Mouse (Mus musculus) adrenal gland, adult 2 months (tissue): ENCODE measurements around the gene Dedd2. TPM values are rescaled to one million over a fixed set of nuclear protein-coding genes. Genes with fewer than 3 reads are reported as not detected.

Experiments used
- DNase-seq: peaks from one replicate; pipeline ENCODE4 v3.0.0; 2021
- polyA plus RNA-seq: library from polyadenylated mRNA; depleted of rRNA; stranded (reverse); fragments of >200 nt; gene quantifications from 2 replicates; pipeline ENCODE4 v1.2.3, GENCODE M21; 2012
- total RNA-seq, 2 experiments: library from RNA; stranded (reverse); gene quantifications; 2 replicates each; pipeline ENCODE4 v1.2.3; 2021

Dedd2 gene
- total and polyA plus RNA-seq, 3 experiments, result 15.6 to 36.3 (median 17.9) TPM

DNA sequence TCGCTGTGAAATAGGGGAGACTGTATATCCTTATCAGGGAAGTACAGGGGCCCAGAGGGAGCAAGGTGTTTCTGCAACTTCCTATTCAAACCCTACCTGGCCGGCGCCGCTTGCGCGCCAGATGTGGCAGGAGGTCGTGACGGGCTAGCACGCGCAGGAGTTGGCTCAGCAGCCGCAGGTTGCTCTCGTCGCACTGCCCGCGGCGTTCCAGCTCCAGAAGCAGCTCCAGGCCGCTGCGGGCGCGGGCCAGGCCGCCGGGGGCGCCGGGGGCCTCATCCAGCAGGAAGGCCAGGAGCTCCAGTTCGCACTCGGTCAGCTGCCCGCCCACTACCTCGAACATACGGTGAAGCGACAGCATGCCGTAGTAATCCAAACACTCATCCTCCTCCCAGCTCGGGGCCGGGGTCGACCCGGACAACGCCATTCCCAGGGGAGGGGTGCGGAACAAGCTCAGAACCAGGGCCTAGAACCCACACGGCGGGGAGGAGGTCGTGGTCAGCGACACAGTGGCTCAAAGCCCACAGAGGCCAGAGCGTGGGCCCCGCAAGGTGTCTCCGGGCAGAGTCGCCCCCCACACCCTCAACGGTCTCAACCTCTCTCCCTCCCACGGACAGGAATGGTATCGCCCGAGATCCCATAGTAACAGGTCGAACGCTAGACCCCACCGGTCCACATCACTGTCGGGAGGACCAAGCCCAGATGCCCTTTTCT is 1.6 kb downstream of the Dedd2 start:
- peak; percentile 69 for DNase-seq

DNA sequence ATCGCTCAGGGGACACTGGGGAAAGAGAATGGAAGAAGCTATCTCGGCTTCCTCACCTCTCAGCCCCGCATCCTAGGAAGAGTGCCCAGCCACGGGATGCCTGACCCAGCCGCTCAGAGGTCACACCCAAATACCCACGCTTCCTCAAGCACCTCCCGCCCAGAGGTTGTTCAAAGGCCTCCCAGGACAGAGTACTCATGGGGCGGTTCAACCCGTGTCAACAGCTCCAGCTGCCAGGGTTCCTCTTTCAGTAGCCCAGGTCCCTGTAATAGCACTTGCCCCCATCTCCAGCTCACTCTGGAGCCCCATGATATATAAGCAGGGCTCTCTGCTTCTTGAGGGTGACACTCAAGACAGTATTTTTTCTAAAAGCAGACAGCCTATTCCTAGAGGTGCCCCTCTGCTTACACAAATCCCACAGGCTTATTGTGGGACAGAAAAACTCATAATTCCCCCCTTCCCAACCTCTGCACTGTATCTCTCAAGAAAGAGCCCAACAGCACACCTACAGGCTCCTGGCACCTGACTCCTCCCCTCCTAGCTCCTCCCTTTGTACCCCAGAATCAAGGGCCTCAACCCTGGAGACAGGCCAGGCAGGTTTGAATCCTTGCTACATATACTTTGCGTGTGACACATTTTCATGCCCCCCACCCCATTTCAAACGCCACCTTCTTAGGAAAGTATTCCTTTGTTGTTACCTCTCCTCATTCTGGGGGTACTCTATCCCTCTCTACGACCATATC is 2.6 kb downstream of the Dedd2 start:
- no peak for DNase-seq

DNA sequence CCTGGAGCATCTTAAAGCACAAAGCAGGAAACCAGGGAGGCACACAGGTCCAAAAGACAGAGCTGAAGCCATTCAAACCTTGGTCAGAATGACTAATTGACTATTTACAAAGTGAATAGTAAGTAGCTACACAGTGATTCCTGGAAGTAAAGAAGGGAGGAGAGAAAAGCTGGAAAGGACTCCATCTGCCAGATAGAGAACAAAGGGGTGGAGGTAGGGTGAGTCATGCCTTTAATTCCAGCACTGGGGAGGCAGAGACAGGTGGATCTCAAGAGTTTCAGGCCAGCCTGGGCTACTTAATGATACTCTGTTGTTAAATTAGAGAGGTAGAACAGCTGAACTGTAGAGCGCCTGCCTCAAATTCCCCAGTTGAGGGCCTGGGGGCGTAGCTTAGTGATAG is 6.2 kb downstream of the Dedd2 start:
- no peak for DNase-seq

DNA sequence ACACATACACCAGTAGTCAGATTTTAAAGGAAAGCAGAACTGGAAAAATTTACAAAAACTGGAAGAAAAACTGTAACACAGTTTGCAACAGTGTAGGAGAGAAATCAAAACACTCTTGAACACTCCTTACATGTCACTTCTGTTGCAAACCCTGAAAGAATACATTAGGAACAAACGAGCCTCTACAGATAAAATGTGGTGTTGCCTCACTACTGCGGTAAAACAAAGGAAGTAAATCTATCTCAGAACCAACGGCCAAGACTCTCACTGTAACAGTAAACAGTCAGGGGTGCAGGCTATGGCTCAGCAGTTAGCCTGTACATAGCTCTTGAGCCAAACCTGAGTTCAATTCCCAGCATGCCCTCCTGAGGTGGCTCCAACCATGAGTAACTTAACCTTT is 7.3 kb downstream of the Dedd2 start:
- no peak for DNase-seq

DNA sequence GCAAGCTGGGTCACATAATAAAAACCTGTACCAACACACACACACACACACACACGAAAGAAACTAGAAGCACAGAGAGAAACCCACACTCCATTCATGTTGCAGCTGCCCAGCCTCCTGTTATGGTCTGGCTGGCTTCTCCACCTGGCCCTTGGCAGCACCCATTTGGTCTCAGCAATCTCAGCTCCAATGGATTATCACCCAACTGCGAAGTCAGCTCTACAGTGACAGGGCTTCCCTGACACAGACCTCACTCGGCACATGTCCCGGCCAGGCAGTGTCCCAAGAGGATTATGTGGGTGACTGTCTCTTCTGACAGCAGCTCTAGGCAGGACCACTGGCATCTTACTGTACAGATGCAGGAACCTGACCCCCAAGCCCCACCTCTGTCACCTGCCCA is 9.9 kb downstream of the Dedd2 start:
- no peak for DNase-seq

DNA sequence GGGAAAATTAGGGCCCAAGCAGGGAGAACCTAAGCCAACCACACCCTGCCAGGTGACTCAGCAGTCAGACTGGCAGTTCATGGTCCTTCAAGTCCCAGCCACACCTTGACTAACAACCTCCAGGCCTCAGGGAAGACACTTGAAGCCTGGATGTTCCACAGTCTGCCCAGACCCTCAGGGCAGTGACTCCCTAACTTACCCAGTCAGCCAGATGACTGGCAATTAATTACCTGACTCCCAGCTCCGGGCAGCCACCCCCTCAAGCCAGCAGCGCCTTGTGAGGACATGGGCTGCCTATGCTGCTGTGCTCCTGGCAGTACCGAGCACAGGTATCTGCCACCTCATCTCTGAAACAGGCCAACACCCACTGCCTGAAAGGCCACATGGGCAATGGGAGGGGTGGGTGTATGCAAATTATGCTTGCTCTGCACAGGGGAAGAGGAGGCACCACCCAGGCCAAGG is 11.2 kb downstream of the Dedd2 start:
- DNase-seq, result no peak

DNA sequence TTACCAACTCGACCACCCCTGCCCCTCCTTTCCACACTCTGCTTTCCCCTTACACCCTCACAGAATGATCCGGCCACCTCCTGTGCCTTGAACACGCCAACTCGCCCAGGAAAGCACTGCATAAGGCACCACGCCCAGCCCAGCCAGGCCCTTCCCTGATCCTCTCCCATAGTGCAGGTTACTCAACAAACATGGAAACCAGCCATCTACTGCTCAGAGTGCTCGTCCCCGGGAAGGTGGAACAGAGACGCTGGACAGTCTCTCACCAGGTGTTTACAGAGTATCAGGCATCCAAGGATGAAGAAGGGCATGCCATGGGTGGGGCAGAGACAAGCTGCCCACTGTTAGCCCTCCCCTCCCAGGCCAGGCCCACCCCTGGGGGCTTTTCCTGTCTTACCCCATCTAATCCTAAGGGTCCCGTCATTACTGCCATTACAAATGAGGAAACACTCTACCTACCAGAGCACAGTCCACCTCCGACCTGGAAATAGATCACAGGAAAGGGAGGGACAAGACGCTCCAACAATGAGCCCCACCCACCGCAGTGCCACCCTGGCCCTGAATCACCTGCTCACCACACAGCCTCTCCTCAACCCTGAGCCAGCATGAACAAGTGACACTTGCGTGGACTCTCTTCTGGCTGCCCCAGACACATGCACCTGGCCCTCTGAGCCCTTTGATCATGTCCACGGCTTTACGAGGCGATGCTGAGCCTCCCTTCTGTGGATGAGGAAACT is 14.2 kb downstream of the Dedd2 start:
- DNase-seq, result no peak

DNA sequence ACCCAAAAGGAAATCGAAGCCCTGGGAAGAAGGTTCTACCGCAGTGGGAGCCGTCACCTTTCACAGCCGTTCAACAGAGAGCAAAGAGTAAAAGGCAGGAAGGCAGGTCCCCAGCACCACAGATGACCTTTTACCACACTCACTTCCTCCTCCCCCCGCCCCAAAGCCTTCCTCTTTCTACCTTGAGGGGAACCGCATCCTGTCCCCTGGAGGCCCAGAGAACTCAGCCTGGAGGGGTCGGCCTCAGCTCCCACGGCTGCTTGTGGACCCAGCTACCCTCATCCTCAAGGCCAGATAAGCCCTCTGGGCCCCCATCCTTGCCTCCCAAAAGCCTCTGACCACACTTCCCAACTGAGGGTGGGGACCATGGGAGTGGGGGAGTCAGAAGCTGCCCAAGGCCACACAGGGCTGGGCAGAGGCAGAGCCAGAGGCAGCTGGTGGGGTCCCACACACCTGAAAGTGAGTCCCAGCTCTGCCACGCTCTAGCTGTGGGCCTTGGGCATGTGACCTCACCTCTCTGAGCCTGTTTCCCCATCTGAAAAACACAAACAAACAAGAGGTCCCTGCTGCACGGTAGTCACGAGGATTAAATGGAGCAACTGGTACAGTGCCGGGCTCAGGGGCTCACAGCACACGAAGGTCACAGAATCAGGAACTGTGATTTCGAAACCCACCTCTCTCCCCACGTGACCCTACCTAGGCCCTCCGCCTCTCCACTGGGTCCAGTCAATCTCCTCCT is 14.9 kb downstream of the Dedd2 start:
- DNase-seq, result no peak

DNA sequence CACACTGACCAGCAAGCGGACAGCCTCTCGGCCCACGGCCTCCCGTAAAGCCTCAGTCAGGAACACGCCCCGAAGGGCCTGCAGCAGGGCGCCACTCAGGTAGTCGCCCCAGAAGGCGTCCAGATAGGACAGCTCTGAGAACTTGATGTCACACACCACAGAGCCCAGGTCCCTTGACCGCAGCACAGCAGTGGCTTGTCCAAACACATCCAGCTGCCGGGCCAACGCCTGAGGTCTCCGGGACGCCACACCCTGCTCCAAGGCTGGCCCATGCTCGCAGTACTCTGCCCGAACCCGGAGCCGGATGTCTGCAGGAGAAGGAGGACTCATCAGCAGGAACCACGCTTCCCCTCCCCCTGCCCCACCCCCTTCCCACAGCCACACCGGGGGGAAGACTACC is 16.8 kb downstream of the Dedd2 start:
- DNase-seq, result no peak

DNA sequence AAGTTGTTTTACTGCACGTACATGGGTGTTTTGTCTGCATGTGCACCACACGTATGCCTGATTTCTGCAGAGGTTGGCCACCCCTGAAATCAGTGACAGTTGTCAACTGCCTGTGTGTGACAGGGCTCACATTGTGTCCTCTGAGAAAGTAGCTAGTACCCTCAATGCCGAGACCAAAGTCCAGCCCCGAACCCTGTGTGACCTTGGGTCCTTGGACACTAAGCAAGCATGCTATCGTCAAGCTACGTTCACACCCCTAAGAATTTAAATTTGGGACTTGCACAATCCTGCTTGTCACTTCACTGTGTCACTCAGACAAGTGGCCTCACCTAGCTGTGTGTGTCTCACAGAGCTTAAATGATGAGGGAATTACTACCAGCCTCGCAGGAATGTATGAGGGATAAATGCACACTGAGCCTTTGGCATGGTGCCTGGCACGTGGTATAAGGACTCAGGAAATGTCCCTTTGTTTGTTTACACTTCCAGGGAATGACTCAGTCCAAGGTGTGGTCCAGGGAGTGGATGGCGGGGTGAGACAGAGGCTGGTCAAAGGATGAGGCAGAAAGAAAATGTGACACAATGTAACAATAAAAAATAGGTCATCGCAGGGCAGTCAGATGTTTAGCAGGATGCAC is 22.9 kb downstream of the Dedd2 start:
- DNase-seq, result no peak

DNA sequence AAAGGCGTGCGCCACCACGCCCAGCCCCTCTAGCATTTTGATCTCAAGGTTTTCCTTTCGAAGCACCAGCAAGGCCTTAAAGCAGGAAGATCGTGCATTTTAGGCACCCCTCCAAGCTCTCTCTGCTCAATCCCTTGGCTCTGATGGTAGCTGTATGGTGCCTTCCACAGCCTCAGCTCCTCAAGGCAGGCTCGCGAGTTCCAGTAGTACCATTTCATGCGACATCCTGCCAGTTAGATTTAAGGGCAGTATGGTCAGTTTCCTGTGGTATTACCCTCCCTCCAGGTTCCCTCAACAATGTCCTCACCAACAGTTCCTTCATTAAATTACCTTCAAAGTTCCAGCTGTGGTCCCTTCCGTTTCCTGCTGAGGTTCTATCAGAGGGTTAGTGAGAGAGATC is 24.3 kb downstream of the Dedd2 start:
- DNase-seq, result no peak

DNA sequence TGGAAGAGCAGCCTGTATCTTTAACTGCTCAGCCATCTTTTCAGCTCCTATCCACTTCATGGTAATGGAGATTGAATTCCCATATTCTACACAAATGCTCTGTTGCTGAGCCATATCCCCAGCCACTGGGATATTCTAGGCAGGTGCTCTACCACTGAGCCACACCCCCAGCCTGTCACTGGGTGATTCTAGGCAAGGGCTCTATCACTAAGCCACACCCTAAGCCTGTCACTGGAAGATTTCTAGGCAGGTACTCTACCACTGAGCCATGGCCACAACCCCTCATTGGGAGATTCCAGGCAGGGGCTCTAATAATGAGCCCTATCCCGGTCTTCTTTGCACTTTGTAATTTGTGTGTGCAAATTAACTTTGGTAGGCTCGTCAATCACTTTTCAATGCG is 25.3 kb downstream of the Dedd2 start:
- no peak for DNase-seq

DNA sequence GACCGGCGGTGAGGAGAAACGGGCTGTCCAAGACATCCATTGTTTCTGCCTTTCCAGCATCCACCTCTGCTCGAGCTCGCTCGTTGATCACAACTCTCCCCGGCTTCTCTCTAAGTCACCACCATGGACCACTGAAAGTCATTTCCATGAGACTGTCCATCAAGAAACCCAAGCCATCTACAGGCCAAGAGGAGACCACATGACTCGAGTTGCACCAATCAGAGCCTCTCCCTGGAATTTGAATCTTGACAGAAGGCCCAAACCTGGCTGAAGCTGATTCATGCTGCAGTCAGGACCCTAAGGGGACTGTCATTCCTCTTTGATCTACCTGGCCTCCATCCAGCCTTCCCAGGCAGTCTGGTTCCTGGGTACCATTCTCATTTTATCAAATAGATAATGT is 28.3 kb downstream of the Dedd2 start:
- DNase-seq, result no peak

DNA sequence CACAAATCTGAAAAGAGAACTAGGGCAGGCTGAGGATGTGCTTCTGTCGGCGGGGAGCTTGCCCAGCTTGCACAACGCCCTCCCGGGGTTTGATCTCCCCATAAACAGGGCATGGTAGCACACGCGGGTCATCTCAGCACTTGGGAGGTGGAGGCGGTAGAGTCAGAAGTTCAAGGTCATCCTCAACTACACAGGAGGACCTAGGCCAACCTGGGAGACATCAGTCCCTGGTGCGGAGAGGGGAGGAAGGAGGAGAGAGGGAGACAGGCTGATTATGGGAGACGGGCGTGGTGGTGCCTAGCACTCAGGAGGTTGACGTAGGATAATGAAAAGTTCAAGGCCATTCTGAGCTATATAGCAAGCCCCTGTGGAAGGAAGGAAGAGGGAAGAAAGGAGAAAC is 29.6 kb downstream of the Dedd2 start:
- no peak for DNase-seq

DNA sequence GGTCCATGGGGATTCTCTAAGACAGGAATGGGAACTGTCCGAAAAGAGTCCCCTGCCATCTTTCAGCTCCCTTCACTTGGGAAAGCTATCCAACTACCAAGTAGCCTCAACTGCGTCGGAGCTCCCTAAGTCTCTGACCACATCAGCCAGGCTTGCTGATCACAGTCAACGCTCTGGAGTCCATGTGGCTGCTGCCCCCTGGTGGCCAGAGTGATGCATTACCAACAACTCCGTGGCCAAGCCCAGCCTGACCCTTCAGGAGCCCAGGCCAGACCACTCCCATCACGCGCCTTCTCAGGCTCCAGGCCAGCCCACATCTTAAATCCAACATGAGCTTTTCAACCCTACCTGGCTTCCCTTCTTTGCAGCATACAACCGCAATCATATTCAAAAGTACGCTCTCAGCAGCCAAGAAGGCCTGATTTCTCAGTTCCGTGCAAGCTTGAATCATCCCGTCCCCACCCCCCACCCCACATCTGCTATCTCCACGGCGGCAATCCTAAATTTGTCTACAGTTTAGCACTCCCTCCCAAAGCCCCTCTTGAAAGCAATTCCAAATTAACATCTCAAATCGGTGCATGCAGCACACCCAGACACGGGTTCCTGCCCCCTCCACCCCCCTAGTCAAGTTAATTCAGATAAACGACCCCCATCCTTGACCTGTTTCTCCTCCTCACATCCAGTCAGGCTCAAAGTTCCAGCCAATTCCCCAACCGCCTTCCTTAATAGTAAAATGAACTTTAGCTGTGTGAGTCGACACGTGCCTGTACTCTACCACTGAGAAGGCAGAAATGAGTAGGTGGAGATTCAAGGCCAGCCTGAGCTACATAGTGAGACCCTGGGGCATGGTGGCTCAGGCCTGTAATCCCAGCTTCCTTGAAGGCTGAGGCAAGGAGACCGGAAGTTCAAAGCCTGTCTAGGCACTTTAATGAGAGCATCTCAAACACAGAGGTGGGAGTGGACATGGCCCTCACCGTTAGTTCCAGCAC is 32.5 kb downstream of the Dedd2 start:
- peak; percentile 83 for DNase-seq

DNA sequence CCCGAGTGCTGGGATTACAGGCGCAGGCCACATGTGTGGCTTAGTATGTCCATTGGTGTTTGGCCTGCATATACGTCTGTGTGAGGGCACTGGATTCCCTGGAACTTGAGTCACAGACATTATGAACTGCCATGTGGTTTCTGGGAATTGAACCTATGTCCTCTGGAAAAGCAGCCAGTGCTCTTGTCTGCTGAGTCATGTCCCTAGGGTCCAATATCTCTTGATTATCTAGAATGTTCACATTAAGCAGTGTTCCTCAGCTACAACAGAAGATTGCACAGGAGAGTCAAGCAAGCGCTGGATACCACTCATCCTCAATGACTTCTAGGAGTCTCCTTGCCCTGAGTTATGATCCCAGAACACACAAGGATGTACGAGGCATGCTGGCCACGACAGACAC is 36.3 kb downstream of the Dedd2 start:
- DNase-seq, result no peak

DNA sequence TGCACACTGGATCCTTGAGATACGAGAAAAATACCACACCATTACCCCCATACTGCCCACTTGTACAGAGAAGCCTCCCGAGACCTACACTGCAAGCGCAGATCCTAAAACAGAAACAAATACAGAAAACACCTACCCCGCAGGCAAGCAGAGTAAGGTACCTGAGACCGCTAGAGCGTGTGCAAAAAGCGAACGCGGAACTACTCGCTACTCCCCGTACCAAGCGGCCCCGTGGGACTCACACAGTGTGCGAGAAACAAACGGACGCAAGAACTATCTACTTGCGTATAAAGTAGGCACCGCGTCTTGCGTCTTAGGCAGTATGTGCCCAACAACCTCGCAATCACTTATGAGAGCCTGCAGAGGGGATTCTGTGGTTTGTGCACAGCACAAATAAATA is 38.6 kb downstream of the Dedd2 start:
- no peak for DNase-seq

DNA sequence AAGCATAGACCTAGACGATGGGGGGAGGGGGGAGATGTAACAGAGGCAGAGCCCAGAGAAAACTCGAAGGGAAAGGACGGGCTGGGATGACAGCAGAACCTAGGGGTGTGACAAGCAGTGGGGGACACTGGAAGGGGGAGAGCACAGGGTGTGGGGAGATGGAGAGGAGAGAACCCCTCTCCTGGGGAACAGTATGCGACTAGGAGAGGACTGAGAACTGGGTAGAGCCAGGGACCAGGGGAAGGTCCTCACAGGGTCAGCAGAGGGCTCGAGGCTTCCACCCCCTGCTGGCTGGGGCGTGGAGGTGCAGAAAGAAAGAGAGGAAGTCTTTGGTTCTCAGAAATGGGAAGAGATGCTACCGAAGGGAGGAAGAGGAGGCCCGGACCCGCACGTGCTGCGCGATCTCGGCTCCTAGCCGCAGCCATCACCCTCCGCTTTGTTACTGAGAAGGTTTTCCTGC is 39.1 kb downstream of the Dedd2 start:
- peak; percentile 39 for DNase-seq

DNA sequence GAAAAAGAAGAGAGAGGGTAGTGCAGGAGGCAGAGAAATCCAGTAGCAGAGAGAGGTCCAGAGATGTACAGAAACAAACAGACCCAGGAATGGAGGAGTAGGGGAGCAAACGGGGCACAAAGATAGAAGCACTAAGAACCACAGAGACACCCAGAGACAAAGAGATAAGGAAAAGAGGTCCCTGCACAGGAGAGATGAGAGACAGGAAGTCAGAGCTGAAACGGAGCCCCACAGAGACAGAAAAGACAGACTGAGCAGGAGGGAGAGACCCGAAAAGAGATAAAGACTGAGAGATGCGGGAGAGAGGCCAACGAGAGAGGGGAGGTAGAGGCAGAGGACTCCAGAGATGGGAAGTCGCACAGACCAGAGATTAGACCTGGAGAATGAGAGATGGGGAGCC is 39.9 kb downstream of the Dedd2 start:
- DNase-seq, result no peak

DNA sequence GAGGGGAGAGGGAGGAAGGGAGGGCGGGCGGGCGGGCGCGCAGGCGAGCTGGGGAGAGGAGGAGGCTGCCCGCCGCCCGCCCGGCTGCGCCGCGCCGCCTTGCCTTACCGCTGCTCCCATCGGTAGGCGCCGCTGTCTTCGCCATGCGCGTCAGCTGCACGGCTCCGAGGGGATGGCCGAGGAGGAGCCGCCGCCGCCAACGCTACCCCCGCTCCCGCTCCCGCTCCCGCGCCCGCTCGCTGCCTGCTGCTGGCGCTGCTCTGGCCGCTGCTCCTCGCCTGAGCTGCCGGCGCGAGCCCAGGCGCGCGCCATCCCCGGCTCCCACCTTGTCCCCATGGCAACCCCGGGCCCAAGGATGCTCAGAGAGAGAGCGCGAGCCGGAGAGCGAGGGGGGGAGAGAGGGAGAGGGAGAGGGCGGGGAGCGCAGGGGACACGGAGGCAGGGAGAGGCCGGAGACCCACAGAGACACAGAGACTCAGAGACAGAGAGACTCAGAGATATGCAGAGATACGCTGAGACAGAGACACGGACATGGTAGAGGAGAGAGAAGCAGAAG is 40.7 kb downstream of the Dedd2 start, which contains the start of gene Pou2f2:
Pou2f2 (minus strand) TSS at position 121 of the 556 bp plus-strand sequence.
- peak; percentile 85 for DNase-seq
